In genomic region chr3:101669743-101670142, GRCm38 (mm10) we compare ENCODE assay signal across 23 mouse cellular contexts.
DNase-seq lines count a peak whose midpoint lies in the region; ATAC-seq and TF ChIP-seq lines count a peak whose summit lies in the region.
"Had no signal": no experiment of that assay in that cellular context is flagged by ENCODE, and none has a peak within 500 bp of the region (broad histone marks: within the 10 kb centered on the region; RNA-seq: fewer than 3 reads in every experiment).

No protein-coding gene starts in this region.

- H3K27me3 ChIP-seq in kidney, postnatal 0 days (ENCODE audit: insufficient read depth, low read length), result no peaks in the 10 kb centered on the region
- no peaks in the 10 kb centered on the region for H3K27me3 ChIP-seq in small intestine, adult 2 months (ENCODE audit: control insufficient read depth, insufficient read depth, low read length)
- H3K27me3 ChIP-seq: embryonic facial prominence, embryonic 15.5 days; forebrain, embryonic 12.5 days; heart, embryonic 13.5 days; intestine, embryonic 15.5 days; limb, embryonic 15.5 days; liver, embryonic 13.5 days; Patski had no signal

- H3K9me3 ChIP-seq in kidney, postnatal 0 days (replicated peaks; ENCODE audit: low read length), result no peaks in the 10 kb centered on the region
- H3K9me3 ChIP-seq: embryonic facial prominence, embryonic 10.5 days; embryonic facial prominence, embryonic 15.5 days; forebrain, embryonic 12.5 days; heart, embryonic 13.5 days; intestine, embryonic 15.5 days; limb, embryonic 10.5 days; limb, embryonic 15.5 days; liver, embryonic 13.5 days had no signal

- ATAC-seq in kidney, postnatal 0 days (replicated peaks; ENCODE audit: low FRiP score, low read depth), result no peak
- ATAC-seq: forebrain, postnatal 0 days; Patski had no signal

- H3K4me1 ChIP-seq in kidney, postnatal 0 days (replicated peaks; ENCODE audit: insufficient read depth, low read length), result 0 out of 2 replicates have a peak, but pooled peaks cover 4% of the 10 kb centered on the region
- H3K4me1 ChIP-seq in small intestine, adult 2 months (ENCODE audit: control insufficient read depth, insufficient read depth, insufficient read length, low read length), result peaks cover 35% of the 10 kb centered on the region

- H3K36me3 ChIP-seq in kidney, postnatal 0 days (ENCODE audit: insufficient read depth, low read length), result no peaks in the 10 kb centered on the region
- no peaks in the 10 kb centered on the region for H3K36me3 ChIP-seq in small intestine, adult 2 months (ENCODE audit: control insufficient read depth, insufficient read depth, low read length)
- H3K36me3 ChIP-seq: embryonic facial prominence, embryonic 10.5 days; embryonic facial prominence, embryonic 15.5 days; forebrain, embryonic 12.5 days; heart, embryonic 13.5 days; intestine, embryonic 15.5 days; limb, embryonic 10.5 days; limb, embryonic 15.5 days; liver, embryonic 13.5 days had no signal

- H3K4me2 ChIP-seq in kidney, postnatal 0 days (ENCODE audit: low read length), result no peak overlapping the region
- H3K4me2 ChIP-seq: embryonic facial prominence, embryonic 15.5 days; forebrain, embryonic 12.5 days; heart, embryonic 13.5 days; intestine, embryonic 15.5 days; limb, embryonic 15.5 days; liver, embryonic 13.5 days had no signal

- TF ChIP-seq CTCF in kidney, postnatal 0 days (IDR thresholded peaks at IDR 0.05; ENCODE audit: low read depth), result no peak
- TF ChIP-seq CTCF in small intestine, adult 2 months (IDR thresholded peaks at IDR 0.05; ENCODE audit: extremely low read depth, insufficient read length, insufficient replicate concordance, low read depth, low read length), result no peak

- no peak for TF ChIP-seq POLR2A in small intestine, adult 2 months (IDR thresholded peaks at IDR 0.05; ENCODE audit: low read depth, low read length)

- 88% methylated on average over 3 of the region's 3 CpGs for WGBS in kidney, postnatal 0 days
- WGBS in small intestine, adult 2 months, result 64% methylated on average over 3 of the region's 3 CpGs

- no peak overlapping the region for H3K9ac ChIP-seq in kidney, postnatal 0 days (ENCODE audit: low read depth, low read length)
- H3K9ac ChIP-seq: embryonic facial prominence, embryonic 15.5 days; forebrain, embryonic 12.5 days; forebrain, postnatal 0 days; heart, embryonic 13.5 days; intestine, embryonic 15.5 days; limb, embryonic 15.5 days; liver, embryonic 13.5 days had no signal

- H3K27ac ChIP-seq in kidney, postnatal 0 days, result peak overlapping the region; percentile 39; the same call in 1 of the 2 replicates
- peak overlapping the region; percentile 82 for H3K27ac ChIP-seq in small intestine, adult 2 months (ENCODE audit: insufficient read depth, low read depth, low read length)
- H3K27ac ChIP-seq: embryonic facial prominence, embryonic 10.5 days; forebrain, embryonic 12.5 days; heart, embryonic 13.5 days; hindbrain, postnatal 0 days; limb, embryonic 10.5 days; limb, embryonic 15.5 days; liver, embryonic 13.5 days had no signal

- DNase-seq in adrenal gland, adult 2 months, result peak; percentile 5
- DNase-seq in adrenal gland, adult 8-10 months, result no peak
- DNase-seq in cerebellum, postnatal 25 days, result peak; percentile 48 to 51
- no peak for DNase-seq in cerebellum, postnatal 10 days
- DNase-seq in kidney, postnatal 0 days (ENCODE audit: low spot score), result no peak
- no peak for DNase-seq in kidney, postnatal 10 days
- DNase-seq: forebrain, postnatal 0 days; gastrocnemius, postnatal 10 days; layer of hippocampus, adult 9-11 months; liver, embryonic 13.5 days; midbrain, embryonic 14.5 days; right cerebral cortex, adult 18-20 months; thymus, adult 18-20 months had no signal

- H3K4me3 ChIP-seq in kidney, postnatal 0 days (replicated peaks; ENCODE audit: low read depth, low read length), result no peak overlapping the region
- no peak overlapping the region for H3K4me3 ChIP-seq in small intestine, adult 2 months (ENCODE audit: low read depth, low read length)
- H3K4me3 ChIP-seq: embryonic facial prominence, embryonic 10.5 days; embryonic facial prominence, embryonic 15.5 days; forebrain, embryonic 12.5 days; heart, embryonic 13.5 days; intestine, embryonic 15.5 days; limb, embryonic 10.5 days; limb, embryonic 15.5 days; liver, embryonic 13.5 days had no signal

Comparison
In these comparisons a context has a peak if more than half of its experiments do, and no peak if none do; other contexts are left out.
1. DNase-seq: peak in adrenal gland, adult 2 months (single experiment) and cerebellum, postnatal 25 days (2 of 2); none in adrenal gland, adult 8-10 months (single experiment), cerebellum, postnatal 10 days (0 of 2), kidney, postnatal 0 days (single experiment) and kidney, postnatal 10 days (single experiment).